Mouse (Mus musculus) embryonic facial prominence, embryonic 14.5 days (tissue): ENCODE data around the gene Hcst. TPM values are rescaled to one million over a fixed set of nuclear protein-coding genes. Genes with fewer than 3 reads are reported as not detected.

Source experiments
- ATAC-seq: fragments of 200-750 bp; cut with Nextera tagmentation; 2 replicates; pipeline ENCODE4 v1.8.0; 2017; ENCODE audit warnings: low read depth, moderate number of reproducible peaks, moderate TSS enrichment
- DNase-seq: peaks from one replicate; pipeline ENCODE4 v3.0.0-alpha.2; 2015; ENCODE audit warnings: low spot score
- H3K27ac ChIP-seq: fragments of 300-500 bp; sonication (generic); replicated peaks from 2 replicates; pipeline ENCODE4 v1.5.1; 2014; ENCODE audit warnings: low read depth, mild to moderate bottlenecking, low read length, moderate library complexity
- H3K27me3 ChIP-seq: fragments of 300-500 bp; sonication (generic); replicated peaks from 2 replicates; pipeline ENCODE4 v1.6.1; 2014; ENCODE audit warnings: low read length; ENCODE audit not compliant: control insufficient read depth, insufficient read depth
- H3K36me3 ChIP-seq: fragments of 300-500 bp; sonication (generic); 2 replicates; pipeline ENCODE4 v1.6.1; 2014; ENCODE audit warnings: low read length, mixed read lengths; ENCODE audit not compliant: control insufficient read depth, insufficient read depth
- H3K4me1 ChIP-seq: fragments of 300-500 bp; sonication (generic); 2 replicates; pipeline ENCODE4 v1.6.1; 2014; ENCODE audit warnings: antibody characterized with exemption, low read length; ENCODE audit not compliant: control insufficient read depth, insufficient read depth
- H3K4me2 ChIP-seq: fragments of 300-500 bp; sonication (generic); 2 replicates; pipeline ENCODE4 v1.6.1; 2014; ENCODE audit warnings: low read depth, mild to moderate bottlenecking, low read length, moderate library complexity, mixed read lengths
- H3K4me3 ChIP-seq: fragments of 300-500 bp; sonication (generic); 2 replicates; pipeline ENCODE4 v1.5.1; 2014; ENCODE audit warnings: low read depth, mild to moderate bottlenecking, low read length
- H3K9ac ChIP-seq: fragments of 300-500 bp; sonication (generic); 2 replicates; pipeline ENCODE4 v1.6.1; 2014; ENCODE audit warnings: low read depth, mild to moderate bottlenecking, low read length, moderate library complexity, mixed read lengths
- H3K9me3 ChIP-seq: fragments of 300-500 bp; sonication (generic); 2 replicates; pipeline ENCODE4 v1.6.1; 2016; ENCODE audit warnings: low read length; ENCODE audit not compliant: control insufficient read depth
- WGBS: fragments of 180-500 bp; shearing (Covaris S2); extraction: QIAGEN DNeasy Blood & Tissue Kit; methylation state at CpG from one replicate; pipeline ENCODE4 v1.1.7; 2014; 5-methylcytosine and 5-hydroxymethylcytosine counted together
- polyA plus RNA-seq: library from polyadenylated mRNA; unstranded; fragments of >200 nt; fragmentation: Nextera tagmentation; extraction: Ambion mirVana; gene quantifications from 2 replicates; pipeline ENCODE4 v1.2.1, GENCODE M21; 2014

Hcst gene
- polyA plus RNA-seq, 1 experiment from 2014 or later = 2.4 TPM

DNA sequence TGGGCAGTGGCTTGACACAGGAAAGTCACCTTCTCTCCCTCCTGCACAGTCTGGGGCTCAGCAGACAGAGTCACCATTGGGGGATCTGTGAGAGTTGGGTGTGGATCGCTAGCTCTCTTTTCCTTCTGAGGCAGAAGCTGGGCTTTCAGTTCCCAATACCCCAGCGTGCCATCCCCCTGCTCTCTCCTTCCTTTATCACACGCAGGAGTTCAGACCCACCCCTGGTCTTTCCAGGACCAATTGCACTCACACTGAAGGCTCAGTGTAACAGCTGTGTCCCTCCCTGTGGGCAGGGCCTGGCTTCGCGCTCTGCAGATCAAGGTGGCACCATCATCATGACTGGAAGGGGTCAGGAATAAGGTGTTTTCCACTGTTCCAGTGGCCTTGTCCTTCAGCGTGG lies 34.6 kb upstream of the Hcst start:
- Histone ChIP-seq H3K36me3 (no peaks in the 10 kb centered on the region), H3K4me1 (peaks cover 8% of the 10 kb centered on the region), H3K27me3 (peaks cover 78% of the 10 kb centered on the region), H3K9me3 (peaks cover 5% of the 10 kb centered on the region; the same call in 1 of the 2 replicates), H3K4me3 (no peak overlapping the region), H3K9ac (no peak overlapping the region), H3K27ac (no peak overlapping the region), H3K4me2 (no peak overlapping the region)
- no peak for DNase-seq
- ATAC-seq = no peak
- WGBS = 9% methylated on average over 6 of the region's 6 CpGs

DNA sequence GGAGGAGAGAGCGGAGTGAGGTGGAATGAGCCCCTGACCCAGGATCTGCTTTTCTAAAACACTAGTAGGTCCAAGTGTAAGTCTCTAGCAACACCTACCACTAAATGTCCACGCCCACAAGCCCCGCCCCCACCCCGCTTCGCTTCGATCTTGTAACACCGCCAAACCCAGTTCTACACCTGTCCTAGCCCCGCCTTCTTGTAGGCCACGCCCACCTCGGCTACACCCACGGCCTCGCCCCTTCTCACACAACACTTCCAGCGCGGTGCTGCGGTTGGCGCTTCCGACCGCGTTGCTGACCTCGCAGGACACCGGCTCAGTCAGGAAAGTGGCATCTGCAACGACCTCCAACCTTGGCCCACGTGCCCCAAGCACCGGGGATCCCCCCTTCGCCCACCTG lies 34.1 kb upstream of the Hcst start:
- H3K27me3 ChIP-seq = peaks cover 73% of the 10 kb centered on the region
- H3K4me2 ChIP-seq = no peak overlapping the region
- peak; percentile 47 for DNase-seq
- H3K4me1 ChIP-seq = peaks cover 8% of the 10 kb centered on the region
- no peaks in the 10 kb centered on the region for H3K36me3 ChIP-seq
- H3K9ac ChIP-seq = no peak overlapping the region
- 3% methylated on average over 25 of the region's 25 CpGs for WGBS
- no peak for ATAC-seq
- H3K4me3 ChIP-seq = no peak overlapping the region
- H3K9me3 ChIP-seq = peaks cover 5% of the 10 kb centered on the region; the same call in 1 of the 2 replicates
- no peak overlapping the region for H3K27ac ChIP-seq

DNA sequence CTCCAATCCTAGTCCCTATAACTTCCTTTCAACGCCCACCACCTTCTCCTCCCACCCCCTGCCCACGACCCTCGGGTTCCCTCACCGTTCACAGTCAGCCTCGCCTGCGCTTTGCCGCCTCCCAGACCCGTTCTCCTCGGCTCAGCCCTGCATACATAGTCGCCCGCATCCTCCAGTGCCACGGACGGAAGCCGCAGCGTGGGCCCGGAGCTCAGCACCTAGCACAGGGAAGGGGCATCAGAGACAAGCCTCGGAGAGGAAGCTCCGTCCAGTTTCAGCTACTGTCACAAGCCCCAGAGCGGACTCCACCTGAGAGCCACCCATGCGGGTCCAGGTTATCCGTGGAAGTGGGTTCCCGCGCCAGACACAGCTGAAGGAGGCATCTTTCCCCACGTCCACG lies 33.7 kb upstream of the Hcst start:
- no peak overlapping the region for H3K4me2 ChIP-seq
- no peak overlapping the region for H3K9ac ChIP-seq
- H3K4me1 ChIP-seq = peaks cover 8% of the 10 kb centered on the region
- no peaks in the 10 kb centered on the region for H3K36me3 ChIP-seq
- no peak overlapping the region for H3K4me3 ChIP-seq
- H3K27me3 ChIP-seq = peaks cover 68% of the 10 kb centered on the region
- no peak for DNase-seq
- ATAC-seq = no peak
- WGBS = 18% methylated on average over 23 of the region's 25 CpGs
- H3K9me3 ChIP-seq = peaks cover 5% of the 10 kb centered on the region; the same call in 1 of the 2 replicates
- H3K27ac ChIP-seq = no peak overlapping the region

DNA sequence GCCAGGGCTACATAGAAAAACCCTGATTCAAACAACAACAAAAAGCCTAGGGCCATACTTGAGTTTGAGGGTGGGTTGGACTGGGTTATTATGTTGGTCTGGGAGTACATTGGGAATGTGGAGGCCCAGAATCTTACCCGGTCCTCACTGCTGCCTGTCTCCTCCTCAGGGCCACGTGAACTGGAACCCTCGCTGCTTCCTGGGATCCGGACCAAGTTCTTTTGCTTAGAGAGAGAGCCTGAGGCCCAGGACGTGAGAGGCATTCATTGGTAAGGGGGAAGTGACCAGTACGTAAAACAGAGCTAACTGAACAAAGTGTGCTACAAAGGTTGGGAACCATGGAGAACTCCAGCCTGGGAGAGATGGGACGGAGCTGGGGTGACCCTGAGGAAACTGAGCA lies 30.6 kb upstream of the Hcst start:
- Histone ChIP-seq H3K27ac (no peak overlapping the region), H3K4me2 (no peak overlapping the region), H3K36me3 (no peaks in the 10 kb centered on the region), H3K9me3 (no peaks in the 10 kb centered on the region), H3K27me3 (peaks cover 38% of the 10 kb centered on the region), H3K4me1 (no peaks in the 10 kb centered on the region; the same call in 1 of the 2 replicates), H3K9ac (no peak overlapping the region), H3K4me3 (no peak overlapping the region)
- DNase-seq (no peak), ATAC-seq (no peak)
- 71% methylated on average over 7 of the region's 7 CpGs for WGBS

DNA sequence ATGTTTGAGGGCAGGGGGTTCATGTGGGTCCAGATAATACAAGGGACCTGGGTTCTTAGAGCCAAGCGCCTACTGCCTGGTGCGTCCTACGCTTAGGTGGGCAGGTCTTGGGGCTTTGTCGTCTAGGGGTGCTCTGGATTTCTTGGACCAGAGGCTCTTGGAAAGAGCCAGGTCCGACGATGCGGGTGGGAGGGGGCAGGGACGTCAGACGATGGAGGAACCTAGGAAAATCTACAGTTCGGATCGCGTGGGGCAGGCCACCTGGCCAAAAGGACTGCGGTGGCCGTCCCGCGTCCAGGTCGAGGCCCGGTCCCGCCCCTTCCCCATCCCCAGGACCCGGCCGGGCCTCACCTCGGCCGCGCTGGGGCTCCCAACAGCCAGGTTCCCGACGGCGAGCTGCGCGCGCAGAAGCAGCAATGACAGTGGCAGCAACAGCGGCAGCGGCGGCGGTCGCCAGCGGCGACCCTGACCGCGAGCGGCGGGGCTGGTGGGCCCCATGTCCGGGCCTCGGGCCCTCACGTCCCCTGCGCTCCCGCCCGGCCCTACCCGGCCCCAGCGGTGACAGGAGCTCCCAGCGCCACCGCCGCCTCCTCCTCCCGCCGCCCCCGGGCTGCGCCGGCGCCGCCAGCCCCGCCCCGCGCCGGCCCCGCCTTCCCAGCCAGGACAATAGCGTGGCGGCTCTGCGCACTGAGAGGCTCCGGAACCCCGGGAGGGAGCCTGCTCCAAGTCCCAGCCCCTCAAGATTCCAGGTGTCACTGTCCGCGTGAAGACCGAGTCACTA lies 25.5 kb upstream of the Hcst start, which contains the start of gene Aplp1:
Gene Aplp1, minus strand, starts transcription at position 565 of the 781 bp plus-strand sequence.
- peak; percentile 87 for ATAC-seq
- H3K9me3 ChIP-seq = no peaks in the 10 kb centered on the region
- H3K4me1 ChIP-seq = peaks cover 13% of the 10 kb centered on the region
- H3K9ac ChIP-seq = peak within 1 kb of the TSS; percentile 76
- H3K27me3 ChIP-seq = peaks cover 11% of the 10 kb centered on the region; the same call in 1 of the 2 replicates
- peak; percentile 64 for DNase-seq
- WGBS = 0% methylated on average over 21 of the region's 72 CpGs
- H3K36me3 ChIP-seq = peaks cover 10% of the 10 kb centered on the region; the same call in 1 of the 2 replicates
- peak within 1 kb of the TSS; percentile 69 for H3K4me3 ChIP-seq
- H3K4me2 ChIP-seq = peak within 1 kb of the TSS; percentile 84
- H3K27ac ChIP-seq = peak within 1 kb of the TSS; percentile 75

DNA sequence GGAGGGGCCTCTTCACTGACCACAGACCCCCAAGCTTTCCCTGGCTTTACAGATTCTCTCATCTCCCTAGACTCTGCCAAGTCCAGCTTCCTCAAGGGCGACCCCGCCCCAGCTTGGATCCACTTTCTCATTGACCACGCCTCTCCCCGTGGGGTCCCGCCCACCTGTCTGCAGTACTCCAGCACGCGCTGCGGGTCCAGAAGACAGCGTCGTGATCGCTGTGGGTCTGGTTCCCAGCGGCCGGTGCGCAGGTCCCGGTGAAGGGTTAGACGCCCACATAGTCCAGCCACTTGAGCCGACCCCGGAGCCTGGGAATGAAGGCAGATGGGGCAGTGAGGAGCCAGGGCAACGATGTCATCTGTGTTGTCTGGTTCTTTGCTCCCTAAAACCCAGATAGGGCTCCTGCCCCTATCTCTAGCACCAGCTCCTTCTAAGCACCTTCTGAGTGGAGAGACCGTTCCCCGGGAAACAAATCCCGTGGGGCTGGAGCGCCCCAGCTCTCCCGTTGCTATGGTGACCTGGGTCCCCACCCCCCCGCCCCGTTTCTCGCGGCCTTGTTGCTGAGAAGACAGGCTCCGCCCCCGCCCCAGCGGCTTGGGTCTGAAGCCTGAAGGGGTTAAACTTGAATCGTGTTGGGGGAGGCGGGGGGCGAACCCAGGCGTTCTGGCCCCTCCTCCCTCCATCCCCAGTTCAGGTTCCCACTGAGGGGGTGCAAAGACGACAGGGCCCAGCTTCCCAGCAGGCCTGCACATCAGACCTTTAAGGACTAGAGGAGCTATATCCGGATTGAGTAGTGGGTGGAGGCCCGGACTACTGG lies 24.7 kb upstream of the Hcst start:
- H3K36me3 ChIP-seq = peaks cover 17% of the 10 kb centered on the region; the same call in 1 of the 2 replicates
- no peaks in the 10 kb centered on the region for H3K9me3 ChIP-seq
- ATAC-seq (peak; percentile 34), DNase-seq (peak; percentile 79)
- peak overlapping the region; percentile 69 for H3K4me3 ChIP-seq
- H3K4me1 ChIP-seq = peaks cover 13% of the 10 kb centered on the region
- peak overlapping the region; percentile 76 for H3K9ac ChIP-seq
- WGBS = under 1% methylated on average over 35 of the region's 38 CpGs
- peaks cover 11% of the 10 kb centered on the region; the same call in 1 of the 2 replicates for H3K27me3 ChIP-seq
- H3K4me2 ChIP-seq = peak overlapping the region; percentile 84
- peak overlapping the region; percentile 75 for H3K27ac ChIP-seq

DNA sequence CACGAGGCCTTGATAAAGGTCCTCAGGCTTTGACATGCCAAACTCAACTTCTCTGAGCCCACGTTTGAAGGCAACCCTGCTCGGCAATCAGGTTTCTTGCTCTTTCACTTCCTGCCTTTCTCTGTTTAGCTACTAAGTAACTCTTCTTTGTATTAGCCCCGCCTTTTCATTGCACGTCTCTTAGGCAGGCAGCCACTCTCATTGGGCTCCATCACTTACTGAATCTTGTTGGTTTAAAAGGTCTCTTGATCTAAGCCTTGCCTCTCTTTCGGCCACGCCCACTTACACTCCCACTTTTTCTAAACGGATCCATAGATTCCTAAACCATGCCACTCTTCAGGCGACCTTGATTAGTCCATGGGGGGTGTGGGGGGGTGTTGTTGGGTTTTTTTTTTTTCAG lies 24.0 kb upstream of the Hcst start:
- WGBS = 26% methylated on average over 9 of the region's 9 CpGs
- no peak overlapping the region for H3K27ac ChIP-seq
- peak overlapping the region; percentile 69 for H3K4me3 ChIP-seq
- peak overlapping the region; percentile 84 for H3K4me2 ChIP-seq
- H3K36me3 ChIP-seq = peaks cover 17% of the 10 kb centered on the region; the same call in 1 of the 2 replicates
- no peak overlapping the region for H3K9ac ChIP-seq
- ATAC-seq = no peak
- no peak for DNase-seq
- no peaks in the 10 kb centered on the region for H3K9me3 ChIP-seq
- peaks cover 11% of the 10 kb centered on the region; the same call in 1 of the 2 replicates for H3K27me3 ChIP-seq
- peaks cover 13% of the 10 kb centered on the region for H3K4me1 ChIP-seq

DNA sequence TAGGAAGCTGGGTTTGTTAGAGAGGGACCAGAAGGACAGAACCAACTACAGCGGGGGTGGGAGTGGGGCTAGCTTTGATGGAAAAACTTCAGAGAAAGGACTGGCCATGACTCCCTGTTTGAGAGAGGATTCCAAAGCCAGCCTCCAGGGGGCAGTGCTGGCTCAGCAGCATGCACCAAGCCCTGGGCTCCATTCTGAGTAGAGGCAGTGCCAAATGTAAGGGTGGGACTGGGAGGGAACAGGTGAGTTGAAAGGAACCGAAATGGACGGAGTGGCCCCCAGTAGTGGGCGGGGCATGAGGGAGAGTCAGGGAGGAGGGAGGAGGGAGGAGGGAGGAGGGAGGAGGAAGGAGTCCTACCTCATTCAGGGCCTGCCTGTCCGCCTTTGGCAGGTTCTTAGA lies 21.0 kb upstream of the Hcst start:
- peaks cover 33% of the 10 kb centered on the region for H3K36me3 ChIP-seq
- H3K4me3 ChIP-seq = no peak overlapping the region
- DNase-seq (no peak), ATAC-seq (no peak)
- H3K9me3 ChIP-seq = no peaks in the 10 kb centered on the region
- H3K9ac ChIP-seq = no peak overlapping the region
- H3K4me2 ChIP-seq = no peak overlapping the region
- H3K4me1 ChIP-seq = peaks cover 13% of the 10 kb centered on the region
- H3K27me3 ChIP-seq = peaks cover 11% of the 10 kb centered on the region
- WGBS = 33% methylated on average over 2 of the region's 5 CpGs
- H3K27ac ChIP-seq = no peak overlapping the region
